Mouse (Mus musculus): ENCODE measurements around the gene Spint2.

Gene Spint2

GRCm38 (mm10) chr7:29305263-29305988, 23.7 kb upstream of the Spint2 start:
- in situ Hi-C loops (cut with MboI; ENCODE audit: unreplicated experiment in 2 of 2): loop anchor here in 1 of 2 experiments (25.0 kb wide), 1 partner anchor 543 kb away; the partner anchor contains the start of genes Ccer2, Nfkbib and Sirt2

DNA sequence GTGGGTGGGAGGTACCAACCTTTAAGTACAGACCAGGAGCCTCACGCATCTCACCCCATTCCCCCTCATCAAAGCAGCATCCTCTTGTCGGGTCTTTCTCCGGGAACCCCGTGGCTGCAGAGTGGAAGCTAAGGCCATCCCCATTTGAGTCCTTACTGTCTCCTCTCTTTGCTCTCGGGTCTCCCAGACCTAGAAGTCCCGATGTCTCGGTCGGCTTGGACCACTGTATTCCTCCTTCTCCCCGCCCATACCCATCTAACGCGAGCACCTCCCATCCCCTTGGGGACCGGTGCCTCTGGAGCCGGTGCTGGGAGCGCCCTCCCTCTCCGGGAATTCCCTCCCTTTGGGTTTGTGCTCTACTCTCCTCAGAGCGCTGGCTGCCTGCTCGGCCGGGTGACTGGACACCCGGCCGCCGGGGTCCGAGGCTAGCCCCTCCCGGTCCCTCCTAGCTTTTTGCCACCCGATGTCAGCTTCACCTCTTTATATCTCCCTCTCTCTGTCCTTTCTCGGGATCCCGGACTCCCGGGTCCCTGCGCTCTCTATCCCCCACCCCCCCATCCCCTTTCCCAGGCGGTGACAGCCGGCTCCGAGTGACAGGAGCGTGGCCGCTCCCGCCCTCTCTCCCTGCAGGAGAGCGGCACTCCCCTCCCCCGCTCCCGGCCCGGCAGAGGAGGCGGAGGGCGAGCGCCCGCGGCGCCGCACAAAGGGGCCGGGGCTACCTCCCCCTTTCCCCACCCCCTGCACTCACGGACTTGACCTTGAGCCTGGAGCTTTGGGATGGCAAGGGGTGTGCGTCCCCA, 23.0 kb upstream of the Spint2 start:
- in situ Hi-C loops (cut with MboI; ENCODE audit: unreplicated experiment in 2 of 2): loop anchor here (5.0 to 25.0 kb wide), 3 partner anchors 177 to 542 kb away; partner anchors contain the start of genes Ccer2 (in 1 of the 2), Nfkbib (in 1 of the 2), Ryr1 (in 1 of the 2) and Sirt2 (in 1 of the 2)

DNA sequence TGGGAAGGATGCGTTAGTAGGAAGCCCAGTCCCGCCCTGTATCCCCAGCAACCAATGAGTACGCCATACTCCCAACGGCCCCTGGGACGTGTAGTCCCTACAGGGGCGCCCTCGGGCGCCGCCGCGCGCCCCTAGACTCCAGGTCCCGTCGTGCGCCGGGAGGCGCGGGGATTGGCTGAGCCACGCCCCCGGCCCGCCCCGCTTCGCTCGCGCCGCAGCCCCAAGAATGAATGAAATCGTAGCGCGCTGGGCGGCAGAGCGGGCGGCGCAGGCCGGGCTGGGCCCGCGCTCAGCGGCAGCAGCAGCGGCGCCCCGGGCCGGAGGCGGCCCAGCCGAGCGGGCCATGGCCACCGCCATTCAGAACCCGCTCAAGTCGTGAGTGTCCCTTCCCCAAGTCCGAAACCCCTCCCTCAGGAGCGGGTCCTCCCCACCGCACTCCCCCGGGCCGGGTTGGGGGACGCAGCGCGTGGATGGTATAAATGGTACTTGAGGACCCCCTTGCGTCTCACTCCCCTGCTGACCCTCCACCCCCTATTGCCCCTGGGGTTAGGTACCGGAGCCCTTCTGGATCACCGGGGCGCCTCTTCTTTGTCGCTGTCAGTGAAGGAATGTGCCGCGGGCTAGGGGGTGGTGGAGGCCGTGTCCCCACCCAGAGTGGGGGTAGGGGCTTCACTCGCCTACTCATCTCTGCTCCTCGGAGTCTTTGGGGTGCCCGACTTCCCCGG, 22.2 kb upstream of the Spint2 start, which contains the start of gene Dpf1:
Gene Dpf1, plus strand, starts transcription at position 214 of the 725 bp plus-strand sequence.
- in situ Hi-C loops (cut with MboI; ENCODE audit: unreplicated experiment in 2 of 2): loop anchor here (5.0 to 25.0 kb wide), 3 partner anchors 177 to 542 kb away; partner anchors contain the start of genes Ccer2 (in 1 of the 2), Nfkbib (in 1 of the 2), Ryr1 (in 1 of the 2) and Sirt2 (in 1 of the 2)

DNA sequence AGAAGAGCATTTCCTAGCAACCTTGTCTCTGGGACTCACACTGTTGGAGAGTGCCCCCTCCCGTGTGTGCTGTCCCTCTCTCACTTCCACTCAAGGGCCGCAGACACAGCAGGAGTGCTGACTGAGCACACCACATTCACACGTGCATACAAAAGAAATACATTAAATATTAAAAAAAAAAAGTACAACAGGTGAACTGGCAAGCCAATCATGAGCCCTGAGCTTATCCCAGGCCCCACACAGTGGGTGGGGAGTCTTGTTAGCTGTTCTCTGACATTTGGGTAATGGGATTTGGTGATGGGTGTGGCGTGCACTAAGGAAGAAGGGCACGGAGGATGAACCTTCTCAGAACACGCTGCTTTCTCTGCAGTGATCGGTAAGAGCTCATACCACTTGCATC, 20.9 kb upstream of the Spint2 start:
- in situ Hi-C loops (cut with MboI; ENCODE audit: unreplicated experiment in 2 of 2): loop anchor here (5.0 to 25.0 kb wide), 3 partner anchors 175 to 540 kb away; partner anchors contain the start of genes Ccer2 (in 1 of the 2), Nfkbib (in 1 of the 2), Ryr1 (in 1 of the 2) and Sirt2 (in 1 of the 2)

DNA sequence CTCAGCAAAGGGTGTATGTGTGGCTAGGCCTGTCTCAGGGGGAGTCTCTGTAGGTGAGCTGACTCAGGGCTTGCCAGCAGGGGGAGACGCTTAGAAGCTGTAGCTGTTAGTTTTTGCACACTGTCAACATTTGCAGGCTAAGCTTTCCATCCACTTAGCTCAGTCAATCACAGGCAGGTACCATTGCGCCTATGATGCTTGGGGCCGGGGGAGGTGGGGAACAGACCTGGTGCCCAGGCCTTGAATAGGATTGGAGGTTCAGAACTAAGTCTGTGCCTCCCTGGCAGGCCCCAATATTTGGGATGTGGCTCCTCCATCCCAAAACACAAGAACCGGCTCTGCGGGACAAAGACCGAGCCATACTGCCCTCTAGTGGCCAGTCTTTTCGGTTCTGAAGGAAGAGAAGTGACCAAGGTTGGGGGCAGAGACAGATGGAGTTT, 19.4 kb upstream of the Spint2 start:
- in situ Hi-C loops (cut with MboI; ENCODE audit: unreplicated experiment in 2 of 2): loop anchor here (5.0 to 25.0 kb wide), 3 partner anchors 174 to 539 kb away; partner anchors contain the start of genes Ccer2 (in 1 of the 2), Nfkbib (in 1 of the 2), Ryr1 (in 1 of the 2) and Sirt2 (in 1 of the 2)

DNA sequence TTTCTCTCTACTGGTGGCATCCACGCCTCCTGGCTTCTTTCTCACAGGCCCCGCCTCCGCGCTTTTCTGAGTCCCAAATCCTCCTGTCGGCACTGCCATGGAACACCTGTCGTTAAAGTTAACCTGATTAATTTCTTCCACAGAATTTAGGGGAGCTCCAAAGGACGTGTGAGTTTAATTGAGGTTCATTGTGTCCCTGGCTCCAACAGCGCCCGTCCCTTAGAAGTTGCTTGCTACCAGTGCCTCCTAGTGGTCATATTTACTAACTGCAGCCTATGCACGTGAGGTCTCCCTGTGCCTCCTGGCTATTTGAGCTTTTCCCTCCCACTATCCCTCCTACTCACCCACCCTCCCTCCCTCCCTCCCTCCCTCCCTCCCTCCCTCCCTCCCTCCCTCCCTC, 15.3 kb upstream of the Spint2 start:
- in situ Hi-C loops (cut with MboI; ENCODE audit: unreplicated experiment in 2 of 2): loop anchor here in 1 of 2 experiments (10.0 kb wide), 1 partner anchor 242 kb away; no protein-coding TSS in a partner anchor

DNA sequence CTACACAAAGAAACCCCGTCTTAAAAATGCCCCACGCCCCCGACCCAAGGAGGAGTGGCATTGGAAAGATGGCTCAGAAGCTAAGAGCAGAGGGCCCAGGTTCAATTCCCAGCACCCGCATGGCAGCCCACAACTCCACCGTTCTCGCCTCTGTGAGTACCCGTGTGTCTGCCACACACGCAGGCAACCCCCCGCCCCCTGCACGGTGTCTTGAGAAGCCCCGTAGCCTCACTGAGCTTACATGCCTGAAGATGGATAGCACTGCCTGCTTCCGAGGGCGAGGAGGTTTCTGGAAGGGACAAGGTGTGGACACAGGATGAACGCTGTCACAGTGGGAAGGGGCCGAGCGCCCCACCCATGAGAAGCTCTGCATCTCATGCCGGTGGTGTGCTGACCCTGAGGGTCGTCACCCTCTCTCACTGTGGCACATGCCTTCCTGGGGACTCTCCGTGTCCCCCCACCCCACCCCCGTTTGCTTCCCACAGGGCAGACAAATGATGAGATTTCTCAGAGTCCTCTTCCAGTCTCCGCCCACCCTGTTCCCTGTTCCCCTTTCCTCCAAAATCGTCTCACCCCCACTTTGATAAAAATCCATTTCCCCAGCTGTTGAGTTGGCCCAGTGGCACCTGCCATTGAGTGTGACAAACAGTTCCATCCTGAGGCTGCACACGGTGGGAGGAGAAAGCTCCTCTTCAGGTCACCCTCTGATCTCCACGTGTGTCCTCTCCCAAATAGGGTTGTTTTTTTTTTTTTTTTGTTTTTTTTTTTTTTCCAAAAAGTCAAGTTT, 14.3 kb upstream of the Spint2 start:
- in situ Hi-C loops (cut with MboI; ENCODE audit: unreplicated experiment in 2 of 2): loop anchor here in 1 of 2 experiments (10.0 kb wide), 1 partner anchor 241 kb away; no protein-coding TSS in a partner anchor

- in situ Hi-C loops (cut with MboI; ENCODE audit: unreplicated experiment in 2 of 2): loop anchor here (5.0 to 10.0 kb wide), 3 partner anchors 47 to 242 kb away; partner anchors contain the start of gene 2200002D01Rik (in 2 of the 2)
These were observed 12.5 kb upstream of the Spint2 start for GRCm38 (mm10) chr7:29294111-29294761.

- in situ Hi-C loops (cut with MboI; ENCODE audit: unreplicated experiment in 2 of 2): loop anchor here (5.0 to 10.0 kb wide), 3 partner anchors 46 to 241 kb away; partner anchors contain the start of gene 2200002D01Rik (in 2 of the 2)
These were observed 11.7 kb upstream of the Spint2 start for GRCm38 (mm10) chr7:29293131-29294065.

- in situ Hi-C loops (cut with MboI; ENCODE audit: unreplicated experiment in 2 of 2): loop anchor here (5.0 to 10.0 kb wide), 3 partner anchors 45 to 240 kb away; partner anchors contain the start of gene 2200002D01Rik (in 2 of the 2)
These were observed 10.9 kb upstream of the Spint2 start for GRCm38 (mm10) chr7:29292458-29293098.

GRCm38 (mm10) chr7:29291616-29292457, 10.1 kb upstream of the Spint2 start:
- in situ Hi-C loops (cut with MboI; ENCODE audit: unreplicated experiment in 2 of 2): loop anchor here (5.0 to 10.0 kb wide), 3 partner anchors 45 to 240 kb away; partner anchors contain the start of gene 2200002D01Rik (in 2 of the 2)

GRCm38 (mm10) chr7:29290691-29291485, 9.2 kb upstream of the Spint2 start:
- in situ Hi-C loops (cut with MboI; ENCODE audit: unreplicated experiment in 2 of 2): loop anchor here (5.0 to 10.0 kb wide), 3 partner anchors 44 to 239 kb away; partner anchors contain the start of gene 2200002D01Rik (in 2 of the 2)

DNA sequence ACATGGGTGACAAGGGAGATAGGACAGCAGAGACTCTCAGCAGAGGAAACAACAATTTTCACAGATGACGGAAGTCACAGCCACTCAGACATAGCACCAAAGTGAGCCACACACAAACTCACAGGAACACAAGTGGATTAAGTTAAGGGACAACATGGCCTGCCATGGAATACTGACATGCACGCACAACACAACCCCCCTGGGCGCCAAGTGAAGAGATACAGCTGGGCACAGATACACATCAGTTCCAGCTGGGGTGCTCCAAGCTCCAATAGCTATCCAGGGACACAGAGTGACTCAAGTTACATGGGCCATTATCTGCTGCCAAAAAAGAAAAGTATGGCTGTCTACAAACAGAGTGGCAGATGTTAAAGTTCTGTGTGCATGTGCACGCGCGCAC, 8.1 kb upstream of the Spint2 start:
- in situ Hi-C loops (cut with MboI; ENCODE audit: unreplicated experiment in 2 of 2): loop anchor here (5.0 to 10.0 kb wide), 4 partner anchors 43 to 238 kb away; partner anchors contain the start of genes 2200002D01Rik (in 2 of the 2) and Ryr1 (in 1 of the 2)

DNA sequence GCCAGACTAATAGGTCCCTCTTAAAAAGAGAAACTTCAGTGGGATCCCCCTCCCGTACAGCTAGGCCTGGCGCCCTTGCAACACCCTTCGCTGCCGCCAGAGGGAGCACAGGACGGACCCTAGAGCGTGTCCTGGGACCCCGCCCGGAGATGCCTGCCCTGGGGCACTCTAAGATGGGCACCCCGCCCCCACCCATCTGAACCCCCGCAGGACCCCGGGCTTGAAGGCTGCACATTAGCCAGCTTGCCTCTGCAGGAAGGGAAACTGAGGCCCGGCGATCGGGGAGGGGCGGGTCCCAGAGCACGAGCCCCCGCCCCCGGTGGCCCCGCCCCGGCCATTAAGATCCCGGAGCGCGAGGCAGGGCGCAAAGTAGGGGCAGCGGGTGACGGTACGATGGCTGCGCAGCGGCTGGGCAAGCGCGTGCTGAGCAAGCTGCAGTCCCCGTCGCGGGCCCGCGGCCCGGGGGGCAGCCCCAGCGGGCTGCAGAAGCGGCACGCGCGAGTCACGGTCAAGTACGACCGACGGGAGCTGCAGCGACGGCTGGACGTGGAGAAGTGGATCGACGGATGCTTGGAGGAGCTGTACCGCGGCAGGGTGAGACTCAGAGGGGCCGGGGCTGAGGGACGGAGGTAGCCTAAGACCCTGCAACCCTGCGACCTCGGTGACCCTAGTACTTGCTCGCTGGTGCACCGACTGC, 7.4 kb upstream of the Spint2 start, which contains the start of gene Ppp1r14a:
Gene Ppp1r14a, plus strand, starts transcription at position 367 of the 697 bp plus-strand sequence.
- in situ Hi-C loops (cut with MboI; ENCODE audit: unreplicated experiment in 2 of 2): loop anchor here in 1 of 2 experiments (5.0 kb wide), 1 partner anchor 162 kb away; the partner anchor contains the start of gene Ryr1

Measured in v-Abl transformed pro-B cells (cell line).